Mouse (Mus musculus) fibroblast of lung, adult 2 months (primary cell): ENCODE measurements around the gene Tmcc2.
"Not testable (repeated sequence)": the region's sequence is repeated elsewhere in the genome, so short reads cannot be mapped to it uniquely, and the experiment has no call there.

Experiments
- DNase-seq: peaks from one replicate; pipeline ENCODE4 v3.0.0-alpha.2; 2011; ENCODE audit warnings: low read depth

The Tmcc2 gene

GRCm38 (mm10) chr1:132367692-132368506 is 23.2 kb downstream of the Tmcc2 start:
- DNase-seq, result no peak

- DNase-seq, result no peak
Measured at GRCm38 (mm10) chr1:132366937-132367336, 24.1 kb downstream of the Tmcc2 start.

- DNase-seq, result no peak
Measured at GRCm38 (mm10) chr1:132366235-132366634, 24.8 kb downstream of the Tmcc2 start.

GRCm38 (mm10) chr1:132365645-132366044 is 25.4 kb downstream of the Tmcc2 start:
- DNase-seq, result no peak

- DNase-seq, result no peak
Measured at GRCm38 (mm10) chr1:132364896-132365557, 26.1 kb downstream of the Tmcc2 start.

- no peak for DNase-seq
Measured at GRCm38 (mm10) chr1:132364388-132364787, 26.7 kb downstream of the Tmcc2 start.

GRCm38 (mm10) chr1:132361959-132362358 is 29.1 kb downstream of the Tmcc2 start:
- DNase-seq, result no peak

GRCm38 (mm10) chr1:132356841-132357240 is 34.2 kb downstream of the Tmcc2 start:
- no peak for DNase-seq

GRCm38 (mm10) chr1:132355841-132356242 is 35.2 kb downstream of the Tmcc2 start:
- peak; percentile 89 for DNase-seq

GRCm38 (mm10) chr1:132355162-132355601 is 35.9 kb downstream of the Tmcc2 start:
- no peak for DNase-seq

GRCm38 (mm10) chr1:132354234-132354633 is 36.8 kb downstream of the Tmcc2 start:
- no peak for DNase-seq

- DNase-seq, result no peak
Measured at GRCm38 (mm10) chr1:132353389-132353788, 37.7 kb downstream of the Tmcc2 start.

- no peak for DNase-seq
Measured at GRCm38 (mm10) chr1:132351058-132351457, 40.0 kb downstream of the Tmcc2 start.

GRCm38 (mm10) chr1:132349601-132350000 is 41.5 kb downstream of the Tmcc2 start:
- DNase-seq, result not testable (repeated sequence)

GRCm38 (mm10) chr1:132349049-132349448 is 42.0 kb downstream of the Tmcc2 start:
- not testable (repeated sequence) for DNase-seq

GRCm38 (mm10) chr1:132348401-132348800 is 42.7 kb downstream of the Tmcc2 start:
- DNase-seq, result no peak

- no peak for DNase-seq
Measured at GRCm38 (mm10) chr1:132346951-132347350, 44.1 kb downstream of the Tmcc2 start.

- no peak for DNase-seq
Measured at GRCm38 (mm10) chr1:132346134-132346851, 44.8 kb downstream of the Tmcc2 start.

- DNase-seq, result no peak
Measured at GRCm38 (mm10) chr1:132345514-132345913, 45.6 kb downstream of the Tmcc2 start.

- DNase-seq, result no peak
Measured at GRCm38 (mm10) chr1:132343656-132344055, 47.4 kb downstream of the Tmcc2 start.

- DNase-seq, result no peak
Measured at GRCm38 (mm10) chr1:132343191-132343590, 47.9 kb downstream of the Tmcc2 start.

GRCm38 (mm10) chr1:132342518-132342917 is 48.6 kb downstream of the Tmcc2 start:
- DNase-seq, result no peak
